Mouse (Mus musculus): ENCODE data around the gene Sulf2. TPM values are rescaled to one million over a fixed set of nuclear protein-coding genes. Genes with fewer than 3 reads are reported as not detected.
"Not testable (repeated sequence)": the region's sequence is repeated elsewhere in the genome, so short reads cannot be mapped to it uniquely, and the experiment has no call there.

The Sulf2 gene
- polyA plus RNA-seq, 1 experiment from 2014 or later: 87.6 TPM

GRCm38 (mm10) chr2:166190816-166191215 lies 35.4 kb upstream of the Sulf2 start:
- H3K9me3 ChIP-seq (ENCODE audit: control insufficient read depth, low read length): no peaks in the 10 kb centered on the region
- no peak overlapping the region for H3K4me2 ChIP-seq
- no peaks in the 10 kb centered on the region for H3K27me3 ChIP-seq (ENCODE audit: control insufficient read depth, insufficient read depth, low read length)
- H3K4me1 ChIP-seq (ENCODE audit: control insufficient read depth, insufficient read depth, low read length): no peaks in the 10 kb centered on the region
- H3K9ac ChIP-seq (ENCODE audit: low read length): no peak overlapping the region
- DNase-seq (ENCODE audit: low spot score, missing footprints) (no peak), ATAC-seq (ENCODE audit: low FRiP score) (no peak)
- H3K27ac ChIP-seq (ENCODE audit: low read depth, low read length): no peak overlapping the region
- WGBS: 60% methylated on average over 8 of the region's 8 CpGs
- no peak overlapping the region for H3K4me3 ChIP-seq (ENCODE audit: low read depth, low read length)
- H3K36me3 ChIP-seq (ENCODE audit: control insufficient read depth, insufficient read depth, low read length): no peaks in the 10 kb centered on the region

GRCm38 (mm10) chr2:166189191-166189590 lies 33.7 kb upstream of the Sulf2 start:
- H3K36me3 ChIP-seq (ENCODE audit: control insufficient read depth, insufficient read depth, low read length): no peaks in the 10 kb centered on the region
- no peak overlapping the region for H3K4me3 ChIP-seq (ENCODE audit: low read depth, low read length)
- no peaks in the 10 kb centered on the region for H3K27me3 ChIP-seq (ENCODE audit: control insufficient read depth, insufficient read depth, low read length)
- H3K9me3 ChIP-seq (ENCODE audit: control insufficient read depth, low read length): no peaks in the 10 kb centered on the region
- DNase-seq (ENCODE audit: low spot score, missing footprints) (no peak), ATAC-seq (ENCODE audit: low FRiP score) (no peak)
- WGBS: 92% methylated on average over 11 of the region's 11 CpGs
- H3K27ac ChIP-seq (ENCODE audit: low read depth, low read length): no peak overlapping the region
- H3K4me1 ChIP-seq (ENCODE audit: control insufficient read depth, insufficient read depth, low read length): no peaks in the 10 kb centered on the region
- no peak overlapping the region for H3K4me2 ChIP-seq
- H3K9ac ChIP-seq (ENCODE audit: low read length): no peak overlapping the region

GRCm38 (mm10) chr2:166187874-166188453 lies 32.5 kb upstream of the Sulf2 start:
- not testable (repeated sequence) for H3K4me2 ChIP-seq; H3K27me3 ChIP-seq (ENCODE audit: control insufficient read depth, insufficient read depth, low read length); H3K4me3 ChIP-seq (ENCODE audit: low read depth, low read length); H3K9me3 ChIP-seq (ENCODE audit: control insufficient read depth, low read length); ATAC-seq (ENCODE audit: low FRiP score); H3K27ac ChIP-seq (ENCODE audit: low read depth, low read length); DNase-seq (ENCODE audit: low spot score, missing footprints); H3K36me3 ChIP-seq (ENCODE audit: control insufficient read depth, insufficient read depth, low read length); H3K4me1 ChIP-seq (ENCODE audit: control insufficient read depth, insufficient read depth, low read length); H3K9ac ChIP-seq (ENCODE audit: low read length)
- 78% methylated on average over 8 of the region's 11 CpGs for WGBS

- 59% methylated on average over 7 of the region's 8 CpGs for WGBS
- H3K4me3 ChIP-seq (ENCODE audit: low read depth, low read length); ATAC-seq (ENCODE audit: low FRiP score); H3K27me3 ChIP-seq (ENCODE audit: control insufficient read depth, insufficient read depth, low read length); H3K36me3 ChIP-seq (ENCODE audit: control insufficient read depth, insufficient read depth, low read length); H3K9me3 ChIP-seq (ENCODE audit: control insufficient read depth, low read length); H3K4me1 ChIP-seq (ENCODE audit: control insufficient read depth, insufficient read depth, low read length); H3K4me2 ChIP-seq; DNase-seq (ENCODE audit: low spot score, missing footprints); H3K27ac ChIP-seq (ENCODE audit: low read depth, low read length); H3K9ac ChIP-seq (ENCODE audit: low read length): not testable (repeated sequence)
Measured at GRCm38 (mm10) chr2:166187319-166187718, 31.9 kb upstream of the Sulf2 start.

- H3K36me3 ChIP-seq (ENCODE audit: control insufficient read depth, insufficient read depth, low read length): no peaks in the 10 kb centered on the region
- no peak for ATAC-seq (ENCODE audit: low FRiP score)
- no peaks in the 10 kb centered on the region for H3K9me3 ChIP-seq (ENCODE audit: control insufficient read depth, low read length)
- no peak for DNase-seq (ENCODE audit: low spot score, missing footprints)
- H3K27me3 ChIP-seq (ENCODE audit: control insufficient read depth, insufficient read depth, low read length): no peaks in the 10 kb centered on the region
- H3K4me2 ChIP-seq: no peak overlapping the region
- H3K27ac ChIP-seq (ENCODE audit: low read depth, low read length): no peak overlapping the region
- no peaks in the 10 kb centered on the region for H3K4me1 ChIP-seq (ENCODE audit: control insufficient read depth, insufficient read depth, low read length)
- H3K4me3 ChIP-seq (ENCODE audit: low read depth, low read length): no peak overlapping the region
- WGBS: 89% methylated on average over 16 of the region's 16 CpGs
- H3K9ac ChIP-seq (ENCODE audit: low read length): no peak overlapping the region
Measured at GRCm38 (mm10) chr2:166186244-166186948, 30.9 kb upstream of the Sulf2 start.

- DNase-seq (ENCODE audit: low spot score, missing footprints) (no peak), ATAC-seq (ENCODE audit: low FRiP score) (no peak)
- WGBS: 85% methylated on average over 6 of the region's 6 CpGs
- no peak overlapping the region for H3K9ac ChIP-seq (ENCODE audit: low read length)
- no peaks in the 10 kb centered on the region for H3K27me3 ChIP-seq (ENCODE audit: control insufficient read depth, insufficient read depth, low read length)
- H3K4me2 ChIP-seq: no peak overlapping the region
- no peak overlapping the region for H3K4me3 ChIP-seq (ENCODE audit: low read depth, low read length)
- no peaks in the 10 kb centered on the region for H3K36me3 ChIP-seq (ENCODE audit: control insufficient read depth, insufficient read depth, low read length)
- H3K9me3 ChIP-seq (ENCODE audit: control insufficient read depth, low read length): no peaks in the 10 kb centered on the region
- peaks cover 4% of the 10 kb centered on the region for H3K4me1 ChIP-seq (ENCODE audit: control insufficient read depth, insufficient read depth, low read length)
- H3K27ac ChIP-seq (ENCODE audit: low read depth, low read length): no peak overlapping the region
Measured at GRCm38 (mm10) chr2:166185768-166186167, 30.3 kb upstream of the Sulf2 start.

- ATAC-seq (ENCODE audit: low FRiP score) (no peak), DNase-seq (ENCODE audit: low spot score, missing footprints) (no peak)
- no peak overlapping the region for H3K4me3 ChIP-seq (ENCODE audit: low read depth, low read length)
- no peak overlapping the region for H3K4me2 ChIP-seq
- no peak overlapping the region for H3K27ac ChIP-seq (ENCODE audit: low read depth, low read length)
- no peaks in the 10 kb centered on the region for H3K27me3 ChIP-seq (ENCODE audit: control insufficient read depth, insufficient read depth, low read length)
- H3K9ac ChIP-seq (ENCODE audit: low read length): no peak overlapping the region
- no peaks in the 10 kb centered on the region for H3K36me3 ChIP-seq (ENCODE audit: control insufficient read depth, insufficient read depth, low read length)
- 62% methylated on average over 6 of the region's 6 CpGs for WGBS
- peaks cover 17% of the 10 kb centered on the region for H3K4me1 ChIP-seq (ENCODE audit: control insufficient read depth, insufficient read depth, low read length)
- H3K9me3 ChIP-seq (ENCODE audit: control insufficient read depth, low read length): no peaks in the 10 kb centered on the region
Measured at GRCm38 (mm10) chr2:166184417-166184816, 29.0 kb upstream of the Sulf2 start.

- H3K4me1 ChIP-seq (ENCODE audit: control insufficient read depth, insufficient read depth, low read length): peaks cover 17% of the 10 kb centered on the region
- no peak overlapping the region for H3K9ac ChIP-seq (ENCODE audit: low read length)
- ATAC-seq (ENCODE audit: low FRiP score) (no peak), DNase-seq (ENCODE audit: low spot score, missing footprints) (no peak)
- H3K27me3 ChIP-seq (ENCODE audit: control insufficient read depth, insufficient read depth, low read length): no peaks in the 10 kb centered on the region
- no peaks in the 10 kb centered on the region for H3K36me3 ChIP-seq (ENCODE audit: control insufficient read depth, insufficient read depth, low read length)
- H3K4me3 ChIP-seq (ENCODE audit: low read depth, low read length): no peak overlapping the region
- no peak overlapping the region for H3K27ac ChIP-seq (ENCODE audit: low read depth, low read length)
- no peaks in the 10 kb centered on the region for H3K9me3 ChIP-seq (ENCODE audit: control insufficient read depth, low read length)
- WGBS: 91% methylated on average over 15 of the region's 15 CpGs
- H3K4me2 ChIP-seq: no peak overlapping the region
Measured at GRCm38 (mm10) chr2:166182009-166182685, 26.7 kb upstream of the Sulf2 start.

Data from midbrain, embryonic 11.5 days (tissue).